ENCODE assay signal across 12 mouse cellular contexts in the genomic region with DNA sequence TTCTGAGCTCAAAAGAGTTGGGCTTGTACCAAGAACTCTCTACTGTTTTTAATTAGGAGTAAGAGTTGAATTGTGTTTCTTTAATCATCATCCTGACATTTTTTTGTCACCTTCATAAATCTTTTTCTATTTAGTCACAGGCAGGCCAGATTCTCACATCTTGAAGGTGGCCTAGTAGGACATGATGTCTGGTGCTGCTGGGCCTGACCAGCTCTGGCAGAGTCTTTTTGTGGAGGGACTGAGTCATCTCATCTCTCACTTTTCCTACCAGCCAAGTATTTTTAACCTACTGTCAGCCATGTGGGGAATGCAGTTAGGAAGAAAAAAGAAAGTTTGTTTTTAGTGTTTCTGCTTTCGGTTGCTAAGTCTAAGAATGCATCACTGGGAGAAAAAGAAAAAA.
DNase-seq lines count a peak whose midpoint lies in the region.
"Had no signal": no experiment of that assay in that cellular context is flagged by ENCODE, and none has a peak within 500 bp of the region (broad histone marks: within the 10 kb centered on the region; RNA-seq: fewer than 3 reads in every experiment).

No protein-coding gene starts in this region.

- intact Hi-C loops in heart, postnatal 14 days (cut with DNase I), result loop anchor here (10.0 kb wide), 1 partner anchor 365 kb away; no protein-coding TSS in a partner anchor

- DNase-seq in heart, adult 18-20 months, result peak; percentile 16 to 31
- no peak for DNase-seq in heart, postnatal 14 days
- peak; percentile 75 for DNase-seq in right cerebral cortex, adult 18-20 months
- DNase-seq in right cerebral cortex, postnatal 4 days, result no peak
- peak; percentile 86 for DNase-seq in fibroblast of lung, adult 2 months (ENCODE audit: low read depth)
- peak; percentile 85 for DNase-seq in telencephalon, adult 2 months (ENCODE audit: low read depth, low spot score)
- DNase-seq in thymus, postnatal 14 days, result no peak
- DNase-seq: adrenal gland, postnatal 10 days; cerebellum, postnatal 25 days; kidney, postnatal 25 days; liver, embryonic 13.5 days; retina, postnatal 1 day had no signal

Comparison
In these comparisons a context has a peak if more than half of its experiments do, and no peak if none do; other contexts are left out.
1. DNase-seq: peak in heart, adult 18-20 months (2 of 2), right cerebral cortex, adult 18-20 months (single experiment), fibroblast of lung, adult 2 months (single experiment) and telencephalon, adult 2 months (single experiment); none in heart, postnatal 14 days (0 of 2), right cerebral cortex, postnatal 4 days (single experiment) and thymus, postnatal 14 days (single experiment).